Mouse (Mus musculus): ENCODE measurements around the gene Mon1a. TPM values are rescaled to one million over a fixed set of nuclear protein-coding genes. Genes with fewer than 3 reads are reported as not detected.

The Mon1a gene
- polyA plus RNA-seq, 1 experiment from 2014 or later, result 11.6 TPM

DNA sequence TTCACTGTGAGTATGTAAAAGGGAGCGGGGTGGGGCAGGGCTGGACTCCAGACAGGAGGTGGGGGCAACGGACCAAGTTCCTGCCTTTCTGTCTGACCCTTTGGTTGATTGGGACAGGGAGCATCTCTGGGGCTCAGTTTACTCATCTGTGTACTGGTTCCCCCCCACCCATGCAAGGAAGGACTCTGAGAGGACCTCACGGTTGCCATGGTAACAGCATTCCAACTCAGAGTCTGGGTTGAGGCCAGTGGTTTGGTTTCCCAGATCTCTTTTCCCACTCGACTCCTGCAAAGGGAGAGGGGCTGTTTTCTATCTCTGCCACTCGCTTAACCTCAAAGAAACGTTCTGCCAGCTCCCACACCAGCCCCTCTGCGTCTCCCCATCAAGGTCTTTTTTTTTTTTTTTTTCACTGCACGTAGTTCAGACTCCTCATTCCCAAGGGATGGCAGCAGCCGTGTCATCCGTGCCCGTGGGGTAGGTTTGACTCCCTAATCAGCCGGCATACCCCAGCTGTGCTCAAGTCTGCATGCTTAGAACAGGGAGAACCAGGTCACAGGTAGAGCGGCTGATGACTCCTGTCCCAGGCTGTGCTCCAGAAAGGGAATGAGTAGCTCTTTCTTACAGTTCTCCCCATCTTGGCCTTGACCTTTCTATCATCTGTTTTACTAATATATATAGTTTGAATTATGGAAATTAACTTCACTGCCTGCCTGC lies 30.1 kb downstream of the Mon1a start:
- 0 out of 2 replicates have a peak, but pooled peaks cover 9% of the 10 kb centered on the region for H3K27me3 ChIP-seq (ENCODE audit: low read depth, poor library complexity, severe bottlenecking)
- 46% methylated on average over 13 of the region's 13 CpGs for WGBS
- DNase-seq (ENCODE audit: low spot score), result no peak
- no peaks in the 10 kb centered on the region for H3K36me3 ChIP-seq
- no peaks in the 10 kb centered on the region for H3K9me3 ChIP-seq (replicated peaks)
- no peak overlapping the region for H3K4me3 ChIP-seq
- H3K4me1 ChIP-seq, result peaks cover 16% of the 10 kb centered on the region
- H3K27ac ChIP-seq, result peak overlapping the region; percentile 43; the same call in 1 of the 2 replicates

GRCm38 (mm10) chr9:107918884-107919283 lies 30.9 kb downstream of the Mon1a start:
- 84% methylated on average over 6 of the region's 6 CpGs for WGBS
- Histone ChIP-seq H3K36me3 (no peaks in the 10 kb centered on the region), H3K4me1 (peaks cover 18% of the 10 kb centered on the region), H3K4me3 (no peak overlapping the region), H3K27ac (no peak overlapping the region), H3K27me3 (ENCODE audit: low read depth, poor library complexity, severe bottlenecking) (0 out of 2 replicates have a peak, but pooled peaks cover 9% of the 10 kb centered on the region), H3K9me3 (replicated peaks) (no peaks in the 10 kb centered on the region)
- no peak for DNase-seq (ENCODE audit: low spot score)

DNA sequence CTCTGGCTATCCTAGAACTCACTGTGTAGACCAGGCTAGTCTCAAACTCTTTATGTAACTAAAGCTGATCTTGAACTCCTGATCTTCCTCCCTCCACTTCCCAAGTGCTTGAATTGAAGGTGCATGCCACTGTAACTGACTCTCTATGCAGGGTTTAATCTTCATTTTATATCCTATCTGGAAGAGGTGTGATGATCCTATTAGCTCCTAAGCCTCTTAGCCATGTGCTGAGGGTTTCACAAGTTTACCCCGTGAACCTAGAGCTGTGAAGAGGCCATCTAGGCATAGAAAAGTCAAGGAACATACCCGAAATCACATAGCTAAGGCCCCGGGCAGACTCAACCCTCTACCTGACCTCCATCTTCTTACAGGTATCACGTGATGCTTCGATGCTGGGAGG lies 31.5 kb downstream of the Mon1a start:
- H3K27ac ChIP-seq, result no peak overlapping the region
- H3K9me3 ChIP-seq (replicated peaks), result no peaks in the 10 kb centered on the region
- no peak for DNase-seq (ENCODE audit: low spot score)
- H3K4me1 ChIP-seq, result peaks cover 22% of the 10 kb centered on the region
- H3K4me3 ChIP-seq, result no peak overlapping the region
- 0 out of 2 replicates have a peak, but pooled peaks cover 9% of the 10 kb centered on the region for H3K27me3 ChIP-seq (ENCODE audit: low read depth, poor library complexity, severe bottlenecking)
- WGBS, result 88% methylated on average over 5 of the region's 5 CpGs
- H3K36me3 ChIP-seq, result no peaks in the 10 kb centered on the region

DNA sequence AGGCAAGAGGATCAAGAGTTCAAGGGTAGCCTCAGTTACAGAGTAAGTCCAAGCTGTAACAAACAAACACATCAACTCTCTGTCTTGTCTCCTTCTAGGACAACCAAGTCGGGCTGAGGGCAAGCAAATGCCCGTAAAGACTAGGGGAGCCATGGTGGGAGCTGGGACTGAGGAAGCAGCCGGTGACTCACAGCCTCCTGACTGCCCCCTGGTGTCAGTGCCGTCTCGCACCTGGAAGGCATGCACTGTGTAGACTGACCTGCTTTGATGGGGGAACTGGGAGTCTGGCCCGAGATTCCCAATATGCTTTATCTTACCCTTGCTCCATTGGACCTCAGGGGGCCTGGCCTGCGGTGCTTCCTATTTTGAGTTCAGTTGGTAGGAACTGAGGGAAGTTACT lies 35.1 kb downstream of the Mon1a start:
- Histone ChIP-seq H3K27me3 (ENCODE audit: low read depth, poor library complexity, severe bottlenecking) (no peaks in the 10 kb centered on the region), H3K36me3 (no peaks in the 10 kb centered on the region), H3K4me3 (no peak overlapping the region), H3K27ac (no peak overlapping the region), H3K9me3 (replicated peaks) (no peaks in the 10 kb centered on the region), H3K4me1 (peaks cover 22% of the 10 kb centered on the region)
- 33% methylated on average over 7 of the region's 7 CpGs for WGBS
- no peak for DNase-seq (ENCODE audit: low spot score)

DNA sequence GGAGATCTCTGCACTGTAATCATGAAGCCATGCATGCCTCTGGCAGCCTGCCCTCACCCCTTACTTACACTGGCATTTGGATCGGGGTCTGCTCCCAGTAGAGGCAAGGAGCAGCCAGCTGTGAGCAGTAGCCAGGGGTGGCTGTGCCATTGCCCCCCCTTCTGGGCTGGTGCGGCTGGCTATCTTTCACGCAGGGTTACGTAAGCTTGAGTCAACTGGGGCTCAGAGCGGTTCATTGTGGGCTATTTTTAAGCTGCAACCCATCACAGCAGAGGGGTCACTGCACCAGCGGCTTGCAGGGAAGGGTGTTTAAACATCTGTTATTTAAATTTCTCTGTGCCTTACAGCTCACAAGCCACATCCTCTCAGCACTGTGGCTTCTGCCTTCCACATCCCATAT lies 36.0 kb downstream of the Mon1a start:
- H3K36me3 ChIP-seq, result no peaks in the 10 kb centered on the region
- no peak overlapping the region for H3K4me3 ChIP-seq
- DNase-seq (ENCODE audit: low spot score), result no peak
- H3K4me1 ChIP-seq, result peaks cover 19% of the 10 kb centered on the region
- H3K27me3 ChIP-seq (ENCODE audit: low read depth, poor library complexity, severe bottlenecking), result no peaks in the 10 kb centered on the region
- whole genome bisulfite sequencing, result 64% methylated on average over 6 of the region's 6 CpGs
- H3K27ac ChIP-seq, result 0 out of 2 replicates have a peak overlapping the region, but pooled peaks have one; percentile 30
- no peaks in the 10 kb centered on the region for H3K9me3 ChIP-seq (replicated peaks)

DNA sequence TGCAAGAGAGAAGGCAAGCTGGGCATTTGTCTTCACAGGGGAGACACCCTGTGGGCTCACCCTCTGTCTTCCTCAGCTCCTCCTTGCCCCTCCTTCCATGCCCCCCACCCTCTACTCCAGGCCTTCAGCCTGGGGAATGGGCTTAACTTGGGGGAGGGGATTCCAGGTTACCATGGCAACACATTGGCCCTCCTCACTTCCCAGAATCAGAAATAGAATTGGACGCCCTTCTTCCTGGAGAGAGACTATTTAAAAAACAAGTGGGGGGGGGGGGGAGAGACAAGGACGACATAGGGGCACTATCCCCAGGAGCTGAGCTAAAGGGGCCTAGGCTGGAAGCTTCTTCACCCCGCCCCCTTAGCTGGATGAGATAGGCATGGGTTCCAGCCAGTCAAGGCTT lies 37.3 kb downstream of the Mon1a start:
- Histone ChIP-seq H3K9me3 (replicated peaks) (no peaks in the 10 kb centered on the region), H3K36me3 (no peaks in the 10 kb centered on the region), H3K4me3 (no peak overlapping the region), H3K27me3 (ENCODE audit: low read depth, poor library complexity, severe bottlenecking) (no peaks in the 10 kb centered on the region), H3K4me1 (peaks cover 19% of the 10 kb centered on the region), H3K27ac (no peak overlapping the region)
- DNase-seq (ENCODE audit: low spot score), result no peak
- WGBS, result 40% methylated on average over 3 of the region's 3 CpGs

- WGBS, result 55% methylated on average over 9 of the region's 9 CpGs
- no peak for DNase-seq (ENCODE audit: low spot score)
- no peak overlapping the region for H3K27ac ChIP-seq
- H3K4me1 ChIP-seq, result peaks cover 22% of the 10 kb centered on the region
- H3K4me3 ChIP-seq, result no peak overlapping the region
- H3K27me3 ChIP-seq (ENCODE audit: low read depth, poor library complexity, severe bottlenecking), result no peaks in the 10 kb centered on the region
- H3K36me3 ChIP-seq, result no peaks in the 10 kb centered on the region
- H3K9me3 ChIP-seq (replicated peaks), result no peaks in the 10 kb centered on the region
These were observed 39.0 kb downstream of the Mon1a start for GRCm38 (mm10) chr9:107926920-107927420.

GRCm38 (mm10) chr9:107927749-107928148 lies 39.8 kb downstream of the Mon1a start:
- H3K4me1 ChIP-seq, result peaks cover 28% of the 10 kb centered on the region
- 84% methylated on average over 5 of the region's 5 CpGs for WGBS

GRCm38 (mm10) chr9:107928169-107928568 lies 40.2 kb downstream of the Mon1a start, which contains the start of gene Actl11:
Actl11 (plus strand) TSS chr9:107928469.
- H3K4me1 ChIP-seq, result peaks cover 28% of the 10 kb centered on the region
- H3K27ac ChIP-seq, result no peak within 1 kb of the TSS
- H3K9me3 ChIP-seq (replicated peaks), result no peaks in the 10 kb centered on the region
- 89% methylated on average over 3 of the region's 3 CpGs for WGBS
- H3K4me3 ChIP-seq, result no peak within 1 kb of the TSS
- H3K27me3 ChIP-seq (ENCODE audit: low read depth, poor library complexity, severe bottlenecking), result no peaks in the 10 kb centered on the region
- no peaks in the 10 kb centered on the region for H3K36me3 ChIP-seq
- DNase-seq (ENCODE audit: low spot score), result no peak

More at GRCm38 (mm10) chr9:107927749-107928148, 39.8 kb downstream of the Mon1a start:
- Histone ChIP-seq H3K27ac (no peak overlapping the region), H3K36me3 (no peaks in the 10 kb centered on the region), H3K27me3 (ENCODE audit: low read depth, poor library complexity, severe bottlenecking) (no peaks in the 10 kb centered on the region), H3K9me3 (replicated peaks) (no peaks in the 10 kb centered on the region), H3K4me3 (no peak overlapping the region)
- DNase-seq (ENCODE audit: low spot score), result no peak

- no peak for DNase-seq (ENCODE audit: low spot score)
- 75% methylated on average over 4 of the region's 4 CpGs for WGBS
- Histone ChIP-seq H3K27ac (no peak overlapping the region), H3K36me3 (no peaks in the 10 kb centered on the region), H3K4me1 (peaks cover 37% of the 10 kb centered on the region), H3K9me3 (replicated peaks) (no peaks in the 10 kb centered on the region), H3K4me3 (no peak overlapping the region), H3K27me3 (ENCODE audit: low read depth, poor library complexity, severe bottlenecking) (peaks cover 32% of the 10 kb centered on the region)
These were observed 44.3 kb downstream of the Mon1a start for GRCm38 (mm10) chr9:107932221-107932620.

- no peak overlapping the region for H3K27ac ChIP-seq
- H3K4me3 ChIP-seq, result no peak overlapping the region
- H3K4me1 ChIP-seq, result peaks cover 40% of the 10 kb centered on the region
- H3K27me3 ChIP-seq (ENCODE audit: low read depth, poor library complexity, severe bottlenecking), result peaks cover 45% of the 10 kb centered on the region
- H3K9me3 ChIP-seq (replicated peaks), result no peaks in the 10 kb centered on the region
- 93% methylated on average over 11 of the region's 11 CpGs for WGBS
- H3K36me3 ChIP-seq, result no peaks in the 10 kb centered on the region
- DNase-seq (ENCODE audit: low spot score), result no peak
These were observed 46.2 kb downstream of the Mon1a start for GRCm38 (mm10) chr9:107934146-107934545.

DNA sequence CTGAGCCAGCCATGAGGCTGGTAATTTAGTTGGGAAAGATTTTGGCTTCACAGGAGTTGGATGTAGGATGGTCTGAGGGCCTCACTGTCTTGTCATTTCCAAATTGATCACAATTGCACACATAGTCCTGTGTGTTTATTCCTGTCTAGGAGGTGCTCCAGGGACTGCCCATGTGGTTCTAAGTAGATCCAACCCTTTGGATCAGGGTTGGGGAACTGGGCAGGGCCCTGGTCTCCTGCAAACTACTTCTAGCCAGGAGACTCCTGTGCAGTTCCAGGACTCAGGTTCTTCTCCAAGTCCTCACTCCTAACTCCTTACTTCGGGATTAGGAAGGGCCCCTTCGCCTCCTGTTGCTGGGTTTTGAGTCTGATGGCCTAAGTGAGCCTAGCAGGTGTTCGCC lies 47.4 kb downstream of the Mon1a start, which contains the start of gene Camkv:
Gene Camkv, plus strand, starts transcription at position 301 of the 400 bp plus-strand sequence.
- WGBS, result 14% methylated on average over 3 of the region's 3 CpGs
- Histone ChIP-seq H3K27ac (peak within 1 kb of the TSS; percentile 83), H3K27me3 (ENCODE audit: low read depth, poor library complexity, severe bottlenecking) (peaks cover 45% of the 10 kb centered on the region)

GRCm38 (mm10) chr9:107935790-107936214 lies 47.9 kb downstream of the Mon1a start:
- Histone ChIP-seq H3K27me3 (ENCODE audit: low read depth, poor library complexity, severe bottlenecking) (peaks cover 45% of the 10 kb centered on the region), H3K4me3 (peak overlapping the region; percentile 68), H3K4me1 (peaks cover 45% of the 10 kb centered on the region), H3K9me3 (replicated peaks) (no peaks in the 10 kb centered on the region), H3K27ac (peak overlapping the region; percentile 83), H3K36me3 (no peaks in the 10 kb centered on the region)
- peak; percentile 81 for DNase-seq (ENCODE audit: low spot score)
- WGBS, result under 1% methylated on average over 41 of the region's 41 CpGs

More for the DNA sequence above, 47.4 kb downstream of the Mon1a start, which contains the start of gene Camkv:
- peaks cover 43% of the 10 kb centered on the region for H3K4me1 ChIP-seq
- no peak for DNase-seq (ENCODE audit: low spot score)
- H3K4me3 ChIP-seq, result peak within 1 kb of the TSS; percentile 68
- H3K9me3 ChIP-seq (replicated peaks), result no peaks in the 10 kb centered on the region
- no peaks in the 10 kb centered on the region for H3K36me3 ChIP-seq
